Mouse (Mus musculus): ENCODE measurements around the gene Il13.

GRCm38 (mm10) chr11:53655043-53655442 lies 20.5 kb upstream of the Il13 start:
- TF ChIP-seq CTCF (IDR thresholded peaks at IDR 0.05; ENCODE audit: low read depth, low read length) (no peak), GATA1 (IDR thresholded peaks at IDR 0.05; ENCODE audit: borderline replicate concordance, low read length) (no peak)
